Mouse (Mus musculus) gastrocnemius, postnatal 36 days (tissue): ENCODE results near the gene Kdm2a. TPM values are rescaled to one million over a fixed set of nuclear protein-coding genes. Genes with fewer than 3 reads are reported as not detected.

Experiments used
- DNase-seq, 2 experiments: peaks; one replicate each; pipeline ENCODE4 v3.0.0; 2022
- intact Hi-C: fragments of 180-260 bp; cut with DNase I; formaldehyde crosslinking; loops from one replicate; pipeline ENCODE4 v1.15.1; 2025
- total RNA-seq, 2 experiments: library from RNA; stranded (reverse); gene quantifications; 2 replicates each; pipeline ENCODE4 v1.2.3; 2021

Gene Kdm2a
- total RNA-seq, 2 experiments from 2014 or later = 26.5 to 32.2 TPM

- no peak for DNase-seq
- intact Hi-C loops = no loop called here
These were observed 65.4 kb downstream of the Kdm2a start for GRCm38 (mm10) chr19:4332653-4333052.

GRCm38 (mm10) chr19:4331273-4331672 is 66.8 kb downstream of the Kdm2a start:
- intact Hi-C loops = no loop called here
- no peak for DNase-seq

GRCm38 (mm10) chr19:4330603-4331002 is 67.5 kb downstream of the Kdm2a start:
- DNase-seq = no peak
- intact Hi-C loops = no loop called here

GRCm38 (mm10) chr19:4328737-4329304 is 69.3 kb downstream of the Kdm2a start:
- intact Hi-C loops = no loop called here
- no peak for DNase-seq

- peak in 1 of 2 experiments; percentile 15 for DNase-seq
- intact Hi-C loops = no loop called here
These were observed 71.2 kb downstream of the Kdm2a start for GRCm38 (mm10) chr19:4326881-4327280.

- intact Hi-C loops = no loop called here
- DNase-seq = no peak
These were observed 72.0 kb downstream of the Kdm2a start for GRCm38 (mm10) chr19:4326106-4326505.

- DNase-seq = no peak
- intact Hi-C loops = no loop called here
These were observed 76.0 kb downstream of the Kdm2a start for GRCm38 (mm10) chr19:4322134-4322533.

- DNase-seq = no peak
- intact Hi-C loops = no loop called here
These were observed 76.5 kb downstream of the Kdm2a start for GRCm38 (mm10) chr19:4321622-4322021.

- DNase-seq = no peak
- intact Hi-C loops = no loop called here
These were observed 78.8 kb downstream of the Kdm2a start for GRCm38 (mm10) chr19:4319272-4319671.

- intact Hi-C loops = no loop called here
- DNase-seq = no peak
These were observed 80.9 kb downstream of the Kdm2a start for GRCm38 (mm10) chr19:4317181-4317580.

- intact Hi-C loops = no loop called here
These were observed 82.7 kb downstream of the Kdm2a start for GRCm38 (mm10) chr19:4315223-4315944.

GRCm38 (mm10) chr19:4309776-4310185 is 88.3 kb downstream of the Kdm2a start:
- DNase-seq = peak in 1 of 2 experiments; percentile 32
- intact Hi-C loops = loop anchor here (5.0 kb wide), 1 partner anchor 102 kb away; no protein-coding TSS in a partner anchor

More at GRCm38 (mm10) chr19:4315223-4315944, 82.7 kb downstream of the Kdm2a start:
- DNase-seq = no peak

GRCm38 (mm10) chr19:4309302-4309701 is 88.8 kb downstream of the Kdm2a start:
- no peak for DNase-seq
- intact Hi-C loops = loop anchor here (5.0 kb wide), 1 partner anchor 102 kb away; no protein-coding TSS in a partner anchor

GRCm38 (mm10) chr19:4306190-4306577 is 91.9 kb downstream of the Kdm2a start, which contains the start of gene Grk2:
Gene Grk2 (minus strand): TSS chr19:4306222.
- peak; percentile 73 to 77 for DNase-seq
- intact Hi-C loops = loop anchor here (2.0 to 5.0 kb wide), 2 partner anchors 49 to 99 kb away; no protein-coding TSS in a partner anchor

- intact Hi-C loops = loop anchor here (2.0 to 5.0 kb wide), 2 partner anchors 49 to 98 kb away; no protein-coding TSS in a partner anchor
- DNase-seq = peak in 1 of 2 experiments; percentile 50
These were observed 92.4 kb downstream of the Kdm2a start for GRCm38 (mm10) chr19:4305491-4306189.

- intact Hi-C loops = loop anchor here (5.0 kb wide), 1 partner anchor 98 kb away; no protein-coding TSS in a partner anchor
- no peak for DNase-seq
These were observed 93.2 kb downstream of the Kdm2a start for GRCm38 (mm10) chr19:4304871-4305321.

- peak in 1 of 2 experiments; percentile 17 for DNase-seq
- intact Hi-C loops = no loop called here
These were observed 93.7 kb downstream of the Kdm2a start for GRCm38 (mm10) chr19:4304251-4304821.

- intact Hi-C loops = loop anchor here (2.0 kb wide), 1 partner anchor 21 kb away; the partner anchor contains the start of gene Ankrd13d
- no peak for DNase-seq
These were observed 94.5 kb downstream of the Kdm2a start for GRCm38 (mm10) chr19:4303640-4303995.

- intact Hi-C loops = loop anchor here (2.0 kb wide), 1 partner anchor 20 kb away; the partner anchor contains the start of gene Ankrd13d
- peak; percentile 45 to 64 for DNase-seq
These were observed 95.0 kb downstream of the Kdm2a start for GRCm38 (mm10) chr19:4302936-4303639.
